Mouse (Mus musculus) testis, postnatal 14 days (tissue): ENCODE results near the gene Cyp2b23.
"Not testable (repeated sequence)": the region's sequence is repeated elsewhere in the genome, so short reads cannot be mapped to it uniquely, and the experiment has no call there.

Source experiments
- DNase-seq: peaks from one replicate; pipeline ENCODE4 v3.0.0; 2021; ENCODE audit warnings: low spot score

Cyp2b23 gene

GRCm38 (mm10) chr7:26686337-26686736, at the start of gene Cyp2b23:
TSS of gene Cyp2b23 (minus strand) at chr7:26686437.
- no peak for DNase-seq

- no peak for DNase-seq
Observed at GRCm38 (mm10) chr7:26711061-26711460, 24.8 kb upstream of the Cyp2b23 start.

GRCm38 (mm10) chr7:26707061-26707460, 20.8 kb upstream of the Cyp2b23 start:
- no peak for DNase-seq

- not testable (repeated sequence) for DNase-seq
Observed at GRCm38 (mm10) chr7:26706191-26706590, 20.0 kb upstream of the Cyp2b23 start.

- DNase-seq = no peak
Observed at GRCm38 (mm10) chr7:26700151-26700550, 13.9 kb upstream of the Cyp2b23 start.

GRCm38 (mm10) chr7:26685713-26686112, 524 bp downstream of the Cyp2b23 start:
- DNase-seq = no peak

GRCm38 (mm10) chr7:26667466-26667865, 18.8 kb downstream of the Cyp2b23 start:
- DNase-seq = not testable (repeated sequence)

GRCm38 (mm10) chr7:26666011-26666410, 20.2 kb downstream of the Cyp2b23 start:
- no peak for DNase-seq

- DNase-seq = not testable (repeated sequence)
Observed at GRCm38 (mm10) chr7:26618364-26618763, 67.9 kb downstream of the Cyp2b23 start, which contains the start of gene Vmn1r185. TSS of gene Vmn1r185 (minus strand) at chr7:26618464.
